Comparison of ENCODE assay signal across 21 mouse cellular contexts in genomic region chr4:69034166-69034565, GRCm38 (mm10).
A peak's percentile ranks its signal among the peaks of the same experiment; 100 is the strongest.
DNase-seq lines count a peak whose midpoint lies in the region; ATAC-seq and TF ChIP-seq lines count a peak whose summit lies in the region.
"Had no signal": no experiment of that assay in that cellular context is flagged by ENCODE, and none has a peak within 500 bp of the region (broad histone marks: within the 10 kb centered on the region; RNA-seq: fewer than 3 reads in every experiment).

No protein-coding gene starts in this region.

- 0 out of 2 replicates have a peak, but pooled peaks have one; percentile 34 for ATAC-seq in hindbrain, embryonic 14.5 days (ENCODE audit: low FRiP score)
- ATAC-seq in midbrain, postnatal 0 days (ENCODE audit: low FRiP score), result no peak
- ATAC-seq in midbrain, embryonic 16.5 days, result no peak
- ATAC-seq: activated CD4-positive, CD25-positive, alpha-beta regulatory T cell, adult 4 months; CD4-positive, CD25-positive, alpha-beta regulatory T cell, adult 4 months; forebrain, embryonic 15.5 days; hindbrain, embryonic 16.5 days; inflammation-experienced regulatory T-cells, adult 6 months had no signal

- no peak overlapping the region for H3K27ac ChIP-seq in hindbrain, embryonic 14.5 days
- H3K27ac ChIP-seq in hindbrain, embryonic 10.5 days, result no peak overlapping the region
- H3K27ac ChIP-seq in midbrain, postnatal 0 days (ENCODE audit: low read depth, low read length), result no peak overlapping the region
- H3K27ac ChIP-seq in midbrain, embryonic 16.5 days (ENCODE audit: low read length), result no peak overlapping the region
- H3K27ac ChIP-seq: embryonic facial prominence, embryonic 12.5 days; forebrain, embryonic 15.5 days had no signal

- H3K9ac ChIP-seq in hindbrain, embryonic 14.5 days, result no peak overlapping the region
- H3K9ac ChIP-seq in midbrain, postnatal 0 days (replicated peaks; ENCODE audit: low read length, poor library complexity, severe bottlenecking), result no peak overlapping the region
- no peak overlapping the region for H3K9ac ChIP-seq in midbrain, embryonic 16.5 days (ENCODE audit: low read depth, low read length)
- H3K9ac ChIP-seq: embryonic facial prominence, embryonic 12.5 days; forebrain, embryonic 15.5 days; heart, embryonic 12.5 days had no signal

- TF ChIP-seq CTCF in midbrain, postnatal 0 days (IDR thresholded peaks at IDR 0.05), result no peak

- WGBS in hindbrain, embryonic 14.5 days, result 59% methylated on average over 1 of the region's 1 CpGs
- WGBS in hindbrain, embryonic 10.5 days, result 68% methylated on average over 1 of the region's 1 CpGs
- 78% methylated on average over 1 of the region's 1 CpGs for WGBS in midbrain, postnatal 0 days
- 72% methylated on average over 1 of the region's 1 CpGs for WGBS in midbrain, embryonic 16.5 days

- no peaks in the 10 kb centered on the region for H3K27me3 ChIP-seq in hindbrain, embryonic 14.5 days (ENCODE audit: control insufficient read depth, insufficient read depth, low read length)
- no peaks in the 10 kb centered on the region for H3K27me3 ChIP-seq in hindbrain, embryonic 10.5 days (ENCODE audit: insufficient read depth, poor library complexity, severe bottlenecking)
- no peaks in the 10 kb centered on the region for H3K27me3 ChIP-seq in midbrain, postnatal 0 days (ENCODE audit: insufficient read depth, low read length)
- no peaks in the 10 kb centered on the region for H3K27me3 ChIP-seq in midbrain, embryonic 16.5 days (ENCODE audit: control insufficient read depth, insufficient read depth, low read depth, low read length)
- H3K27me3 ChIP-seq: embryonic facial prominence, embryonic 12.5 days; forebrain, embryonic 15.5 days; heart, embryonic 12.5 days had no signal

- no peaks in the 10 kb centered on the region for H3K9me3 ChIP-seq in hindbrain, embryonic 14.5 days (ENCODE audit: control insufficient read depth, low read length)
- H3K9me3 ChIP-seq in hindbrain, embryonic 10.5 days, result no peaks in the 10 kb centered on the region
- no peaks in the 10 kb centered on the region for H3K9me3 ChIP-seq in midbrain, postnatal 0 days (ENCODE audit: low read length)
- H3K9me3 ChIP-seq in midbrain, embryonic 16.5 days (replicated peaks; ENCODE audit: control insufficient read depth, low read length, poor library complexity, severe bottlenecking), result no peaks in the 10 kb centered on the region
- H3K9me3 ChIP-seq: embryonic facial prominence, embryonic 12.5 days; forebrain, embryonic 15.5 days; heart, embryonic 12.5 days had no signal

- H3K36me3 ChIP-seq in hindbrain, embryonic 14.5 days (replicated peaks; ENCODE audit: control insufficient read depth, insufficient read depth), result no peaks in the 10 kb centered on the region
- H3K36me3 ChIP-seq in hindbrain, embryonic 10.5 days, result no peaks in the 10 kb centered on the region
- H3K36me3 ChIP-seq in midbrain, postnatal 0 days (ENCODE audit: insufficient read depth, low read length), result no peaks in the 10 kb centered on the region
- no peaks in the 10 kb centered on the region for H3K36me3 ChIP-seq in midbrain, embryonic 16.5 days (ENCODE audit: control insufficient read depth, insufficient read depth, low read length)
- H3K36me3 ChIP-seq: embryonic facial prominence, embryonic 12.5 days; forebrain, embryonic 15.5 days; heart, embryonic 12.5 days had no signal

- no peaks in the 10 kb centered on the region for H3K4me1 ChIP-seq in hindbrain, embryonic 14.5 days (replicated peaks; ENCODE audit: control insufficient read depth, insufficient read depth, low read length)
- no peaks in the 10 kb centered on the region for H3K4me1 ChIP-seq in hindbrain, embryonic 10.5 days (replicated peaks)
- no peaks in the 10 kb centered on the region for H3K4me1 ChIP-seq in midbrain, postnatal 0 days (ENCODE audit: insufficient read depth, low read length)
- H3K4me1 ChIP-seq in midbrain, embryonic 16.5 days (ENCODE audit: control insufficient read depth, insufficient read depth, low read length), result no peaks in the 10 kb centered on the region
- H3K4me1 ChIP-seq: embryonic facial prominence, embryonic 12.5 days; forebrain, embryonic 15.5 days; heart, embryonic 12.5 days had no signal

- DNase-seq in hindbrain, embryonic 14.5 days (ENCODE audit: low spot score), result no peak
- DNase-seq in hindbrain, embryonic 10.5 days (ENCODE audit: low spot score), result no peak
- peak; percentile 2 for DNase-seq in midbrain, postnatal 0 days (ENCODE audit: low spot score)
- peak; percentile 7 for DNase-seq in embryo, embryonic 10.5 days (ENCODE audit: low spot score)
- DNase-seq in retina, embryonic 14.5 days (ENCODE audit: low spot score), result peak; percentile 11
- no peak for DNase-seq in gastrocnemius, postnatal 4 days (ENCODE audit: low spot score in 2 of 2)
- DNase-seq in frontal cortex, postnatal 36 days (ENCODE audit: low spot score in 2 of 2), result no peak
- DNase-seq: adrenal gland, postnatal 14 days; B cell, adult 2 months; cerebellum, adult 11 months; cerebellum, adult 9-10 months; cerebellum, postnatal 25 days; gastrocnemius, postnatal 14 days had no signal

- H3K4me2 ChIP-seq in hindbrain, embryonic 14.5 days (replicated peaks), result no peak overlapping the region
- no peak overlapping the region for H3K4me2 ChIP-seq in midbrain, postnatal 0 days (ENCODE audit: low read depth, low read length, poor library complexity, severe bottlenecking)
- H3K4me2 ChIP-seq in midbrain, embryonic 16.5 days (ENCODE audit: low read length), result no peak overlapping the region
- H3K4me2 ChIP-seq: embryonic facial prominence, embryonic 12.5 days; forebrain, embryonic 15.5 days; heart, embryonic 12.5 days had no signal

- no peak overlapping the region for H3K4me3 ChIP-seq in hindbrain, embryonic 14.5 days (replicated peaks; ENCODE audit: low read length)
- no peak overlapping the region for H3K4me3 ChIP-seq in hindbrain, embryonic 10.5 days
- no peak overlapping the region for H3K4me3 ChIP-seq in midbrain, postnatal 0 days (ENCODE audit: low read depth, low read length)
- no peak overlapping the region for H3K4me3 ChIP-seq in midbrain, embryonic 16.5 days (ENCODE audit: low read depth, low read length)
- H3K4me3 ChIP-seq: embryonic facial prominence, embryonic 12.5 days; forebrain, embryonic 15.5 days; heart, embryonic 12.5 days had no signal

Comparison
In these comparisons a context has a peak if more than half of its experiments do, and no peak if none do; other contexts are left out.
1. DNase-seq: peak in midbrain, postnatal 0 days (single experiment), embryo, embryonic 10.5 days (single experiment) and retina, embryonic 14.5 days (single experiment); none in hindbrain, embryonic 14.5 days (single experiment), hindbrain, embryonic 10.5 days (single experiment), gastrocnemius, postnatal 4 days (0 of 2) and frontal cortex, postnatal 36 days (0 of 2).